Mouse (Mus musculus) heart, adult 8-10 months (tissue): ENCODE results near the gene Irf8. TPM values are rescaled to one million over a fixed set of nuclear protein-coding genes. Genes with fewer than 3 reads are reported as not detected.
"Not testable (repeated sequence)": the region's sequence is repeated elsewhere in the genome, so short reads cannot be mapped to it uniquely, and the experiment has no call there.

Experiments used
- DNase-seq: peaks from one replicate; pipeline ENCODE4 v3.0.0; 2022; ENCODE audit warnings: low spot score
- total RNA-seq, 4 experiments: library from RNA; stranded (reverse); gene quantifications; 2 replicates each; pipeline ENCODE4 v1.2.4; 2022

Gene Irf8
- total RNA-seq, 4 experiments from 2014 or later, result 2.6 to 4.0 (median 4.0) TPM

DNA sequence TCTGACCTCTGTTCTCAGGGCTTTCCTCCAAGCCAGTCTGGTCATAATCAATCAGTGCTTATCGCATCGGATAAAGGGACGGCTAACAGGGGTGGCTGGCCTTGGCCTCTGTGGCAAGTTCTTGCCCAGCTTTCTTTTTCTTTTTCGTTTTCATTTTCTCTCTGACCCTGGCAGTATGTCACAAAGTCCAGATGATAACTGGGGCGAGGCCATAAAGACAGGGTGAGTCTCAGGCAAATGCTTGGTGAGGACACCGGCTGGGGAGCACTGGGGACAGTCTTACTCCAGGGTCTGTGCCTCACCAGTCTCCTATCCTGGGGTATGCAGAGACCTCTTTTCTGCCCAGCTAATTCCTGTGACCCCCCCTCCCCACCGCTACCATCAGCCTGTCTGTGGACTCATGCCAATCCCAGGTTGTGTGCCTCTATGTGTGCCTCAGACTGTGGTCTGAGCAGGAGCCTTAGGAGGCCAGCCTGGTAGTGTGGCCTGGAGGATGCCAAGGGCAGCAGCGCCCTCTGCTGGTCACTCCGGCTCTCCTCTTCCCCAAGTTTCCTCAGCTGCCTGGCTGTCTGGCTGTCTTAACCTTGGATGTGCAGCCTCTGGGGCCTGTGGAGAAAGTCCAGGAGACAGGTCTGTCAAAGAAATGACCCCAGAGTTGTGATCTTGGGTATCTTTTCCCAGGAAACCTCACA lies 59.9 kb downstream of the Irf8 start:
- DNase-seq, result peak; percentile 78

DNA sequence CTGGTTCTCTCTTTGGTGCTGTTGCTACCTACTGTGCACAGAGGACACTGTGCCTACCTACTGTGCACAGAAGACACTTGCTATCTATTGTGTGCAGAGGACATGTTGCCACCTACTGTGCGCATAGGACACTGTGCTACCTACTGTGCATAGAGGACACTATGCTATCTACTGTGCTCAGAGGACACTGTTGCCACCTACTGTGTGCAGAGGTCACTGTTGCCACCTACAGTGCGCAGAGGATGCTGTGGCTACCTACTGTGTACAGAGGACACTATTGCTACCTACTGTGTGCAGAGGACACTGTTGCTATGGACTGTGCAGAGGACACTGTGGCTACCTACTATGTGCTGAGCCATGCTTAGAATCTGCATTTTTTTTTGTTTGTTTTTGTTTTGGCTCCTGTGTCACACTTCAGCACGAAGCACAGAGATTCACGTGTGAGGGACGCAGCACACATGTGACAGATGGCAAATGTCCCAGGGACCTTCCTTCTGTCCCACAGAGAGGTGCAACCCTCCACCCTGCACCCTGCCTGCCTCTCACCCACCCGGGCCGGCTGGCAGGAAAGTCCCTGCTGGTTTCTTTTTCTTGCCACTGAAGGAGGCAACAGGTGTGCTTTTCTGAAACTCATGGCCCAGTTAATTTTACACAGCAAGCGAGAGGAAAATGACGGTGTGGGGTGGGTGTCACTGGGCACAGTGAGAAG lies 61.0 kb downstream of the Irf8 start:
- no peak for DNase-seq

DNA sequence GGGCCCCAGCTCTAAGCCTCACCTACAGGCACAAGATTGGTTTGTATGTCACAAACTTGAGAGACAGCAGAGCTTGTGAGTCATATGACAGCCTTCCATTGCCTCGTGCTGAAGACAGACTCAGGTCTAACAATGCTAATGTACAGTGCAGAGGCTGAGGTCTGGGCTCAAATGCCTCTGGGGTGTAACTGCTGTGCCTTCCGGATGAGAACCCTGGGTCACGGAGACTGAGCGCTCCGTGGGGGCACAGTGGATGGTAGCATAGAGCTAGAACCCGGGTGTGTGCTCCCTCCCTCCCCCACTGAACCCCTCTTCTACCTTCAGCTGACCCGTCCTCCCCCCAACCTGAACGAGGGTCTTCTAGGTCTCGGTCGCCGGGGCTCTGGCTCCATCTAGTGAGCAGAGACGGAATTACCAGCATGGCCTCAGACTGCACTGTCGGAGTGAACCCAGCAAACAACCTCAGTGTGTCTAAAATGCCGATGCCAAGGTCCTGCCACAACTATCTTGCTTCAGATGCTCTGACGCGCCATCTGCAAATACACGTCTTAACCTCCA lies 64.2 kb downstream of the Irf8 start:
- peak; percentile 25 for DNase-seq

DNA sequence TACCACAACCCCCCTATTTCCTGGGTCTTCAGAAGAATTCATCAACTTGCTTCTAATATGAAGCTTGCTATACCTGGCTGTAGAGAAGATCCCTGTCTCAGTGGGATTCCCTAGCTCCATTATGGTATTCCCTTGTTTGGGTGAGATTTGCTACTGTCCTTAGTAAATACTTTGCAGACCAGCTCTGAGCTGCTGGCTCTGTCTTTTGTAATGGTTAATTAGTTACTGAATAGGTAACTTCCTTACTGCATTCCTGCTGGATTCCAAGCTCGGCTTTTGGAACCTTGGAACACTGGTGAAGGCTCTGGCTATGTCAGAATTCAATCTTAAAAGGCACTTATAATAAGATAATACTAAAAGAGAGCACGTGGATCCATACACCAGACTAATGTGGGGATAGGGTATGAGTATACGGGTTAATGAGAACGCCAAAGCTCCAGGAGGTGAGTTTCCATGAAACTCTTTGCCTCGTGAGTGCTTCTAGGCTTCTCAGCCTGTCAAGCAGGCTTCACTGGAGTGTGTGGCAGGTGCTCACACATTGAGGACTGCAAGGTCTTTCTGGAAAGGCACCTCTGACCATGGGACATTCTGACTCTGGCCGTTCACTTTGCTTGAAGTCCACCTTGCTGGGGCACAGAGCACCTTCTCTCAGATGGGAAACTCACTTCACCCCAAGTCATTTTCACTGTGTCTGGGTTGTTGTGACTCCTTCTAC lies 67.7 kb downstream of the Irf8 start:
- DNase-seq, result not testable (repeated sequence)

DNA sequence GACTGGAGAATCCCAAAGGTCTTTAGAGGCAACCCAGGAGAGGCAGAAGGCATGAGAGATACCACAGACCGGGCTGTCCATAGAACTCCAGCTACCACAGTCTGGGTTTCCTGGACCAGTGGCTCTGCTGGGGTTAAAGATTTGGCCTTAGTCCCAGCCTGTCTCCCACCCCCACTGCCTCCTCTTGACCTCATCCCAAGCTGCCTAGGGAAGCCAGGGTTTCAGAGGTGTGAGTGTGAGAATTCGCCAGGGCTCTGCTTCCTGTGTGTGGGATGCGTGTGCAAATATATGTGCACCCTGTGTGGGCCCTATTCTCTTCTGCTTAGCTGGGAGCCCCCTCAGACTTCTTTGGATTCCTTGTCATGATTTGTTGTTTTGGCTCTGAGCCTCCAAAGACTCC lies 68.6 kb downstream of the Irf8 start:
- DNase-seq, result no peak

Other genes starting within 250 kb of the Irf8 start
- 1 to 10 TPM in 3 of 4 experiments, under 1 TPM in 1; 0.98 to 1.7 (median 1.7) TPM for gene Gins2, start 147.1 kb upstream of the Irf8 start, total RNA-seq
- gene 1190005I06Rik, start 88.7 kb upstream of the Irf8 start, total RNA-seq, result 1 to 10 TPM; 3.0 to 5.7 (median 4.3) TPM
- not detected for gene Gm27021, start 68.3 kb upstream of the Irf8 start, total RNA-seq
- gene Cox4i1, start 68.1 kb upstream of the Irf8 start, total RNA-seq, result 1,000 to 10,000 TPM; 4,385 to 5,037 (median 4,791) TPM
- gene Emc8, start 67.8 kb upstream of the Irf8 start, total RNA-seq, result 10 to 100 TPM; 44.3 to 57.6 (median 46.7) TPM